Mouse (Mus musculus): Measurements from ENCODE around the gene Dscaml1. TPM values are rescaled to one million over a fixed set of nuclear protein-coding genes. Genes with fewer than 3 reads are reported as not detected.

Dscaml1 gene
- polyA plus RNA-seq, 1 experiment from 2014 or later = 0.83 TPM

GRCm38 (mm10) chr9:45507482-45507881, 81.1 kb downstream of the Dscaml1 start:
- H3K4me1 ChIP-seq (replicated peaks) = peaks cover 13% of the 10 kb centered on the region; the same call in 1 of the 2 replicates
- H3K27me3 ChIP-seq = peaks cover 3% of the 10 kb centered on the region; the same call in 1 of the 2 replicates
- H3K4me2 ChIP-seq = no peak overlapping the region
- no peaks in the 10 kb centered on the region for H3K36me3 ChIP-seq
- H3K27ac ChIP-seq = no peak overlapping the region
- no peaks in the 10 kb centered on the region for H3K9me3 ChIP-seq
- ATAC-seq (ENCODE audit: insufficient number of reproducible peaks, insufficient read depth, low FRiP score, low TSS enrichment, low read depth) = no peak
- no peak overlapping the region for H3K4me3 ChIP-seq (replicated peaks)
- 69% methylated on average over 9 of the region's 9 CpGs for WGBS
- H3K9ac ChIP-seq (replicated peaks) = no peak overlapping the region

GRCm38 (mm10) chr9:45510806-45511546, 84.5 kb downstream of the Dscaml1 start:
- Histone ChIP-seq H3K9me3 (no peaks in the 10 kb centered on the region), H3K4me3 (replicated peaks) (no peak overlapping the region), H3K4me1 (replicated peaks) (peaks cover 7% of the 10 kb centered on the region; the same call in 1 of the 2 replicates), H3K4me2 (no peak overlapping the region), H3K27me3 (0 out of 2 replicates have a peak, but pooled peaks cover 3% of the 10 kb centered on the region), H3K27ac (no peak overlapping the region), H3K36me3 (no peaks in the 10 kb centered on the region), H3K9ac (replicated peaks) (no peak overlapping the region)
- 75% methylated on average over 10 of the region's 10 CpGs for WGBS
- ATAC-seq (ENCODE audit: insufficient number of reproducible peaks, insufficient read depth, low FRiP score, low TSS enrichment, low read depth) = no peak

GRCm38 (mm10) chr9:45517993-45518705, 91.7 kb downstream of the Dscaml1 start:
- no peak overlapping the region for H3K4me3 ChIP-seq (replicated peaks)
- H3K9ac ChIP-seq (replicated peaks) = no peak overlapping the region
- no peak overlapping the region for H3K4me2 ChIP-seq
- no peak overlapping the region for H3K27ac ChIP-seq
- H3K27me3 ChIP-seq = 0 out of 2 replicates have a peak, but pooled peaks cover 3% of the 10 kb centered on the region
- no peak for ATAC-seq (ENCODE audit: insufficient number of reproducible peaks, insufficient read depth, low FRiP score, low TSS enrichment, low read depth)
- no peaks in the 10 kb centered on the region for H3K36me3 ChIP-seq
- no peaks in the 10 kb centered on the region for H3K9me3 ChIP-seq
- WGBS = 82% methylated on average over 11 of the region's 11 CpGs
- H3K4me1 ChIP-seq (replicated peaks) = peaks cover 22% of the 10 kb centered on the region

- no peak overlapping the region for H3K4me2 ChIP-seq
- no peak for ATAC-seq (ENCODE audit: insufficient number of reproducible peaks, insufficient read depth, low FRiP score, low TSS enrichment, low read depth)
- 51% methylated on average over 6 of the region's 6 CpGs for WGBS
- no peak overlapping the region for H3K27ac ChIP-seq
- no peaks in the 10 kb centered on the region for H3K36me3 ChIP-seq
- peaks cover 15% of the 10 kb centered on the region for H3K4me1 ChIP-seq (replicated peaks)
- 0 out of 2 replicates have a peak, but pooled peaks cover 3% of the 10 kb centered on the region for H3K27me3 ChIP-seq
- H3K9ac ChIP-seq (replicated peaks) = no peak overlapping the region
- no peak overlapping the region for H3K4me3 ChIP-seq (replicated peaks)
- H3K9me3 ChIP-seq = no peaks in the 10 kb centered on the region
These were observed 93.4 kb downstream of the Dscaml1 start for GRCm38 (mm10) chr9:45519841-45520240.

GRCm38 (mm10) chr9:45522866-45523265, 96.4 kb downstream of the Dscaml1 start:
- 66% methylated on average over 3 of the region's 3 CpGs for WGBS
- no peaks in the 10 kb centered on the region for H3K36me3 ChIP-seq

GRCm38 (mm10) chr9:45524505-45524904, 98.1 kb downstream of the Dscaml1 start:
- Histone ChIP-seq H3K9ac (replicated peaks) (no peak overlapping the region), H3K36me3 (no peaks in the 10 kb centered on the region), H3K27me3 (no peaks in the 10 kb centered on the region), H3K27ac (no peak overlapping the region), H3K4me1 (replicated peaks) (peaks cover 11% of the 10 kb centered on the region), H3K4me2 (no peak overlapping the region), H3K9me3 (no peaks in the 10 kb centered on the region), H3K4me3 (replicated peaks) (no peak overlapping the region)
- no peak for ATAC-seq (ENCODE audit: insufficient number of reproducible peaks, insufficient read depth, low FRiP score, low TSS enrichment, low read depth)
- WGBS = 63% methylated on average over 8 of the region's 8 CpGs

More at GRCm38 (mm10) chr9:45522866-45523265, 96.4 kb downstream of the Dscaml1 start:
- no peaks in the 10 kb centered on the region for H3K9me3 ChIP-seq
- H3K27me3 ChIP-seq = 0 out of 2 replicates have a peak, but pooled peaks cover 3% of the 10 kb centered on the region
- no peak overlapping the region for H3K4me2 ChIP-seq
- no peak for ATAC-seq (ENCODE audit: insufficient number of reproducible peaks, insufficient read depth, low FRiP score, low TSS enrichment, low read depth)
- no peak overlapping the region for H3K4me3 ChIP-seq (replicated peaks)
- no peak overlapping the region for H3K9ac ChIP-seq (replicated peaks)
- peaks cover 15% of the 10 kb centered on the region for H3K4me1 ChIP-seq (replicated peaks)
- H3K27ac ChIP-seq = no peak overlapping the region

GRCm38 (mm10) chr9:45533253-45533652, 106.8 kb downstream of the Dscaml1 start:
- no peak overlapping the region for H3K4me3 ChIP-seq (replicated peaks)
- H3K27ac ChIP-seq = no peak overlapping the region
- H3K4me2 ChIP-seq = no peak overlapping the region
- H3K27me3 ChIP-seq = peaks cover 6% of the 10 kb centered on the region; the same call in 1 of the 2 replicates
- no peak for ATAC-seq (ENCODE audit: insufficient number of reproducible peaks, insufficient read depth, low FRiP score, low TSS enrichment, low read depth)
- 91% methylated on average over 2 of the region's 2 CpGs for WGBS
- H3K9ac ChIP-seq (replicated peaks) = no peak overlapping the region
- H3K9me3 ChIP-seq = 0 out of 2 replicates have a peak, but pooled peaks cover 4% of the 10 kb centered on the region
- peaks cover 11% of the 10 kb centered on the region for H3K4me1 ChIP-seq (replicated peaks)
- H3K36me3 ChIP-seq = no peaks in the 10 kb centered on the region

- WGBS = 73% methylated on average over 8 of the region's 8 CpGs
- H3K27me3 ChIP-seq = peaks cover 6% of the 10 kb centered on the region; the same call in 1 of the 2 replicates
- H3K27ac ChIP-seq = no peak overlapping the region
- H3K9ac ChIP-seq (replicated peaks) = no peak overlapping the region
- no peak overlapping the region for H3K4me2 ChIP-seq
- no peak for ATAC-seq (ENCODE audit: insufficient number of reproducible peaks, insufficient read depth, low FRiP score, low TSS enrichment, low read depth)
- H3K9me3 ChIP-seq = 0 out of 2 replicates have a peak, but pooled peaks cover 4% of the 10 kb centered on the region
- H3K4me3 ChIP-seq (replicated peaks) = no peak overlapping the region
- peaks cover 10% of the 10 kb centered on the region for H3K4me1 ChIP-seq (replicated peaks)
- no peaks in the 10 kb centered on the region for H3K36me3 ChIP-seq
These were observed 108.1 kb downstream of the Dscaml1 start for GRCm38 (mm10) chr9:45534472-45534988.

GRCm38 (mm10) chr9:45537649-45538048, 111.2 kb downstream of the Dscaml1 start:
- Histone ChIP-seq H3K4me2 (no peak overlapping the region), H3K36me3 (no peaks in the 10 kb centered on the region), H3K9me3 (0 out of 2 replicates have a peak, but pooled peaks cover 4% of the 10 kb centered on the region), H3K4me3 (replicated peaks) (no peak overlapping the region), H3K4me1 (replicated peaks) (peaks cover 10% of the 10 kb centered on the region; the same call in 1 of the 2 replicates), H3K27ac (no peak overlapping the region), H3K9ac (replicated peaks) (no peak overlapping the region), H3K27me3 (peaks cover 6% of the 10 kb centered on the region; the same call in 1 of the 2 replicates)
- ATAC-seq (ENCODE audit: insufficient number of reproducible peaks, insufficient read depth, low FRiP score, low TSS enrichment, low read depth) = no peak
- WGBS = 62% methylated on average over 7 of the region's 7 CpGs

GRCm38 (mm10) chr9:45539265-45540044, 113.0 kb downstream of the Dscaml1 start:
- Histone ChIP-seq H3K9me3 (no peaks in the 10 kb centered on the region), H3K36me3 (no peaks in the 10 kb centered on the region), H3K27ac (no peak overlapping the region), H3K4me2 (no peak overlapping the region), H3K4me3 (replicated peaks) (no peak overlapping the region), H3K9ac (replicated peaks) (no peak overlapping the region), H3K27me3 (peaks cover 6% of the 10 kb centered on the region; the same call in 1 of the 2 replicates), H3K4me1 (replicated peaks) (peaks cover 10% of the 10 kb centered on the region; the same call in 1 of the 2 replicates)
- 76% methylated on average over 14 of the region's 14 CpGs for WGBS
- no peak for ATAC-seq (ENCODE audit: insufficient number of reproducible peaks, insufficient read depth, low FRiP score, low TSS enrichment, low read depth)
